Mouse (Mus musculus): ENCODE measurements around the gene Ubash3a.
"Not testable (repeated sequence)": the region's sequence is repeated elsewhere in the genome, so short reads cannot be mapped to it uniquely, and the experiment has no call there.

The Ubash3a gene

DNA sequence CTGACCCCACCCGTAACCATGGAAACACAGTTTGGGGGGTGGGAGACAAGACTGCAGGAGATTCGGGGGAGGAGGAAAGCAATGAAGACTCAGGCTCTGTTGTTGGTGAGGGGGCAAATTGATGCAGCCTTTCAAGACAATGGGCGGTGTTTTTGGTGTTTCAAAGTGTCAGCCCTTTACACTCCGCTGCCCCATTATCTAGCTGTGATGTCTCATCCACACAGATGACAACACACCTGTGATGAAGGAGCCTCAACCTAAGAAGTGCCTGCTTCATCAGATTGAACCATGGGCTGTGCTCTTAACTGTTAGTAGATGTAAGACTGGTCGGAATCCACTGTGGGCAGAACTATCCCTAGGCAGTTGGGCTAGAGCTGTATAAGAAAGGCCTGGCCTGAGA lies 56.1 kb downstream of the Ubash3a start:
- DNase-seq, result no peak

DNA sequence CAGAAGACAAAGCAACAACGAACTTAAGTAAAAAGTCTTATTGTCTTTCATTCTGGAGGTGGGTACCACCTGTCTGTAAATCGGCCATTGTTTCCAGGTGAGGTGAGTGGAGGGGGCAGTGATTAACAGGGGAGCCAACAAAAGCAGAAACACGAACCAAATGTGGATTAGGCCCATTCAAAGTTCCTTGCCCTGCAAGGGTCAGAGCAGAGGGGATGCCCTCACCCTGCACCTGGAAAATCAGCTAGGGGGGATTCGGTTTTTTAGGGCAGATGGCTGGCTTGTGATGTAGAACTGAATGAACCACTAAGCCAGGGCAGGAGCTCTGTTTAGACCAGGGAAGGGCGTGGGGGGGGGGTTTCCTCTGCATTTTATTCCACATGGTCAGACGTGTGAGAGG lies 56.7 kb downstream of the Ubash3a start:
- no peak for DNase-seq

DNA sequence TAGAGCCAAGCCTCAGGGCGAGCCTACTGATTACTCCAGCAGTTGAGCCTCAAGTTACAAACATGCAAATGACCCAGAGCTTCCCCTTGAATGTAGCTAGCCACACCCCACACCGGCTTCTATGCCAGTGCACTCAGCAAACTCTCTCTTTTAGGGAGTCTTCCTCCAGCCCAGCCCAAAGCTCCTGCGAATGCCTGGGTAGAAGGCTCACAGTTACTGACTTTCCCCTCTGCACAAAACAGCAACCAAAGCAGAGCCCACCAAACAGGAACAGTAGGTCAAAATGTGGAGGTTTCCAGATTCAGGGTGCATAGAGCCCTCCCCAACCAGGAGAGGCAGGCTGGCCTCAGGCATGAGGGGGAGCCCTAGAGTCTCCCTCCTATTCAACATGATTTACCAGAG lies 57.5 kb downstream of the Ubash3a start:
- DNase-seq, result no peak

DNA sequence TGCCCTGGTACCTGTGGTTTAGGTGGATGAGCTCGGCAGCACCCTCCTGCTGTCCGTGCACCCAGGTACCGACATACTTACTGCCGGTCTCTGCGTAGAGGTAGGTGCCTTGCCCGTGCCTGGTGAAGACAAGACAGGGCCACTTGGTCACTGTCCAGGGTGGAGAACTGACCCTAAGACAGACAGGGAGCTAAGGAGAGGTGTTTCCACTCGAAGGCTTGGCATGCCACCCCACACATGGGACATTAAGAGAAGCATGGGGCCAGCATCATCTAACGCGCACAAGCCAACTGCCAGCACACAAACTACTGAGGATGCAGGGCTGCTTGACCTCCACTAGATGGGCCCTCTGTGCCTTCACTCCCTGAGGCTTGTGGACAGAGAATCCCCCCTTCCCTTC lies 58.2 kb downstream of the Ubash3a start:
- DNase-seq, result no peak

DNA sequence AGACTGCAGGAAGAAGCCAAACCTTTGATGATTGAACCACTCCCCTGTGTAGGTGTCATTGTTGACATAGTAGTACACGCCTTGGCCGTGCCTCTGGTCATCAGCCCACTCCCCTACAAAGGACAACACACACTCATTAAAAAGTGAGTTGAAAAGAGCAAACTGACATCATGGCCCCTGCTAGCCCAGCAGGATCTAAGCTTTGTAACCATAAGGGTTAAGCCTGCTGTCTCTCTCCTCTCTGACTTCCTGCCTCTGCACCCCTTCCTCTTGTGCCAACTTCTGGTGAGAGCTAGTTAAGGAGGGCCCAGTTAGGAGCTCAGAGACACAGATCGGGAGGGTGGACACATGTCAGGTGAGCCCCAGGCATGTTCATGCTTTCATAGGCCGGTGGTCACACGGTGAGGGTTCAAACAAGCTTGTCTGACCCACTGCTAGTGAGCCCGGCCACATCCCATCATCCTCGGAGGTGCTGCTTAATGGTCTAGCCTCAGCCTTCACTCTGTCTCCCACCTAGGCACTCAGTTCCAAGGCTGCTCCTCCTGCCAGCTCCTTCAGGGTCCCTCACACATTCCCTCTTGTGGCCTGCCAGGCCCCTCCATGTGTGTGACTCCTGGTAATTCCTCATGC lies 58.8 kb downstream of the Ubash3a start:
- no peak for DNase-seq

DNA sequence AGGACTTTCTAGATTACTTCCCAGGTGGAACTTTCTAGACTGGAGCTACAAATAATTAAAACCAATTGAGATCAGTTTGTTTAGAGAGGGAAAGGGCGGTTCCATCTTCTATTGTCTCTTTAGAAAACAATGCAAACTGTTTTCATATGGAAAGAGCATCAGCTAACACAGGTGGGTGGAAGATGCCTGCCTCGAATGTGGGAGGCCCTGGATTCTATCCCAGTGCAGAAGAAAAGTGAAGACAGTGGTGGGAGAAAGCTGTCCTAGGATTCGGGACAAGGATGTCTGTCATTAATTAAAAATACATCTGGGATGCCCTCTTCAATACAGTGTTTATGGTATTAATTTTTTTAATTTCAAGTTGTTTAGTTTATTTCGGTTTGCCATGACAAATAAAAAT lies 59.5 kb downstream of the Ubash3a start:
- DNase-seq, result no peak

DNA sequence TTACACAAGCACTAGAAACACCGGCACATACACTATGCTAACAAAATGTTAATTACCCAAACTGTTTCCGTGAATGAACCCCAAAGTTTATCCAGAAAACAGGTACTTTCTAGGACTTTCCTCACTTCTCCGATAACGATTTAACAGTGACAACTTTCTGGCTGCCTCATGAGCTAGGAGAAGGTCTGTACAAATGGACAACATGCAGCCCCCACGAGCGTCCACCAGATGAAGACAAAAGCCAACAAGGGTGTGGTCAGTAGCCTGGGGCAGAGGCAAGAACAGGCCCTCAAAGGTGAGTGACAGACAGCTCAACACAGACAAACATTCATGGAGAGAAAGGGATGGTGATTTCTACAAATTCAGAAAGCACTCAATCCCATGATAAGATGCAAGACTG lies 59.9 kb downstream of the Ubash3a start:
- no peak for DNase-seq

DNA sequence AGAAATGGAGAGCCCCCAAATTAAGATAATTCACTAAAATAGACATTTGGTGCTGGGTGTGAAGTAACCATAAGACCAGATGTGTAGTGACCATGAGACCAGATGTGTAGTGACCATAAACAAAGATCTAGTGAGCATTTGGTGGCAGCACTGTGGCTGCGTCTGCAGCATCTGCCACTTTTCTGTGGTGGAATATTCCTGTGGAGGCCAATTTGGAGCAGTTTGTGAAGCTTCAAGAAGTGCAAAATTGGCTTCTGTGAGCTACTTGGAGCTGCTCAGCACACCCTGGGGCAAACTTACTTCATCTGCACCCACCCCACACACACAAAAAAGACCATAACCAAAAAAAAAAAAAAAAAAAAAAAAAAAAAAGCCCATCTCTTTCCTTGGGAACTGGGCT lies 60.3 kb downstream of the Ubash3a start:
- no peak for DNase-seq

DNA sequence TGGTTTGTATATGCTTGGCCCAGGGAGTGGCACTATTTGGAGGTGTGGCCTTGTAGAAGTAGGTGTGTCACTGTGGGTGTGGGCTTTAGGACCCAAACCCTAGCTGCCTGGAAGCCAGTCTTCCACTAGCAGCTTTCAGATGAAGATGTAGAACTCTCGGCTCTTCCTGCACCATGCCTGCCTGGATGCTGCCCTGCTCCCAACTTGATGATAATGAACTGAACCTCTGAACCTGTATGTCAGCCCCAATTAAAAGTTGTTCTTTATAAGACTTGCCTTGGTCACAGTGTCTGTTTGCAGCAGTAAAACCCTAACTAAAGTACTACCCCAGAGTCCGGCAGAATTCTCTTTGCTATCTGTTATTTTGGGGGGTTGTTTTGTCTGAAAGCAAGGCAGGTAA lies 62.1 kb downstream of the Ubash3a start:
- no peak for DNase-seq

DNA sequence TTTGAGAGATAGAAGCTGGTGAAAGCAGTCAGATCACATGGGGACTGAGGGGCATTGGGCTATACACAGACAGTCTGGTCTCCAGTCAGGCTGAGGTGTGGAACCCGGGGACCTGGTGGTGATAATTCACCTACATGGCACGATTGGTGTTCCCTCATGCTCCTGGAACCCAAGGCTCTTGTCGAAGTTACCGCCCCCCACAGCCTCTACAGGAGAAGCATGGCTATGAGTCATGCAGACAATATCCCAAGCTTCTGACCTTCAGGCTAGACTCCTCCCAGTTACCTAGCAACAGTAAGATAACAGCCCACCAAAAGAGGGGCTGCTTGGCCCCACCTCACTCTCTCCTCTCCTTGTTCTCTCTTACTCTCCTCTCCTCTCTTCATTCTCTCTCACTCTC lies 62.6 kb downstream of the Ubash3a start:
- no peak for DNase-seq

DNA sequence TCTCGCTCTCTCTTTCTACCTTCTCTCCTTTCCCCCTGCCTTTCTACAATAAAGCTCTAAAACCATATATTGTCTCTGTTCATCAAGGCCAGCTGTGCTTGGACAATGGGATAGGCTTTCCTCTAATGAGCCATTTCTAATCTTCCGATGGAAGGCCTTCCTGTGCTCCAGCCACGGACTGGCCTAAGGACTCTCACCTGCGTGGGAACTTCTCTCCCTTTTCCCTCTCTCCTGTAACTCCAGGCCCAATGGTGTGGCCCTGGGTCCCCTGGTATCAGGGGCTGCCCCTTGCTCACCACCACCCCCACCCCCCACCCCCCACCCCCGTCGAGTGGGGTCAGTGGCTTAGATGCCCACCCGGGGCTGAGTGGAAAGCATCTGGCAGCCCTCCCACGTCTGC lies 63.1 kb downstream of the Ubash3a start:
- DNase-seq, result not testable (repeated sequence)

DNA sequence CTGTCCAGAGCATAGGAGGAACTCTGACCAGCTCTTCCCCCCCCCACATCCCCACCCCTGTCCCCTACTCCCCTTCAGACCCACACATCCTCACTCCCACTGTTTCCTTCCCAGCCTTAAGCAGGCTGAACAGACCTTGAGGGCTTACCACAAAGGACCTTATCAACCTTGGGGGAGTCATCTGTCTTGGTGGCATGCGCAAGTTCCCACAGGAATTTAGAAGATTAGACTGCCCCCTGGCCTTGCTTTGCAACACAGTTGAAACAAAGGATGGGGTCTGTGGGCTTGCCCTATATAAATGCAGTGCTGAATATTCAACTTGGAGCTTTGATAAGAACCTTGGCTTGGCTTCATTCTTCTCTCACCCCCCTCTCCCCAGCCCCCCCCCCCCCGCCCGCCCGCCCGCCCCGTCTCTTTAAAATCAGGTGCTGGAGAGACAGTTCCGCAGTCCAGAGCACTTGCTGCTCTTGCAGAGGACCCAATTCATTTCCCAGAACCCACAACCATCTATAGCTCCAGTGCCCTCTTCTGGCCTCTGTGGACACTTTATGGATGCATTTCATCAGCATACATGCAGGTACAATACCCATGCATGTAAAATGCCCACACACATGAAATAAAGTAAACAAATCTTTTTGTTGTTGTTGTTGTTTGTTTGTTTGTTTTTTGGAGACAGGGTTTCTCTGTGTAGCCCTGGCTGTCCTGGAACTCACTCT lies 63.6 kb downstream of the Ubash3a start:
- no peak for DNase-seq

DNA sequence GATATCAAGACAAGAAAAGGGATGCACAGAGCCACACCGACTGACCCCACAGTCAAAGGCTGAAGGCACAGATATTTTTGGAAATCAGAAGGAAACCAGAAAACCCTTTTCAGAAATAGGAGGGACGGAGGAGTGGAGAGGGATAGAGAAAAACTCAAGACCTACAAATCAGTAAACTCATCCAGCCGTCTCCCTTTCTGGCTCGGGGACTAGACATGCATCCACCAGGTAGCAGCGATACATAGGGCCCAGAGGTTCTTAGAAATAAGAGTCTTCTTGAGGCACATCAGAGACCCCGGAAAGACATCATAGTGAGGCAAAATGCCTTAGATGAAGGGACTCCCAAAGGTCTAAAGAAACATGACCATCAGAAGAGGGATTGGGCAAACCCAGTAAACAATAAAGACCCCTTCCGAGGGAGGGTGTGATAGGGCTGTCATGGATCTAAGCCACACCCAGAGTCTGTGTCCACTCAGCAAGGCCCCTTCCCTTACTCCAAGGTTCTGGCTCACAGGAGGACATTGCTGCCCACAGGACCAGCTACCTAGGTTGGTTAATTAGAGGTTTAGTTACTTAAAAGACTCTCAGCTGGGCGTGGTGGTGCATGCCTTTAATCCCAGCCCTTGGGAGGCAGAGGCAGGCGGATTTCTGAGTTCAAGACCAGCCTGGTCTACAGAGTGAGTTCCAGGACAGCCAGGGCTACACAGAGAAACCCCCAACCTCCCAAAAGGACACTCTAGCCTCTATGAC lies 64.9 kb downstream of the Ubash3a start:
- DNase-seq, result no peak

DNA sequence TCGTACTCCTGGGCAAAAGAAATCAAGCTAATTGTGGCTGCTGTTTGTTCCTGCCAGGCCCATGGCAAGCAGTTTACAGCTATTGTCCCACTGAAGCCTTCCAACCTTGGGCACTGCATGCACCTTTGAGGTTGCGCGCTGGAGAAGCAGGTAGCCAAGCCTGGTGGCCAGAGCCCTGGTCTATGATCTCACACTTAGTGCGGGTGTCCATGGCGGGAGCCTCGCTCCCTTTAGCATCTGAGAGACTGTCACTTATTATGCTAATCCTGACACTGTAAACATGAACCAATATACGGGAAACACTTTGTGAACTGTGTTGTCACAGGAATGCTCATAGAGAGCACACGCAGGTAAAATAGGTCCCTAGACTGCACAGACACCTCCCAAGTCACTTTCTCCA lies 66.0 kb downstream of the Ubash3a start:
- peak; percentile 5 for DNase-seq

DNA sequence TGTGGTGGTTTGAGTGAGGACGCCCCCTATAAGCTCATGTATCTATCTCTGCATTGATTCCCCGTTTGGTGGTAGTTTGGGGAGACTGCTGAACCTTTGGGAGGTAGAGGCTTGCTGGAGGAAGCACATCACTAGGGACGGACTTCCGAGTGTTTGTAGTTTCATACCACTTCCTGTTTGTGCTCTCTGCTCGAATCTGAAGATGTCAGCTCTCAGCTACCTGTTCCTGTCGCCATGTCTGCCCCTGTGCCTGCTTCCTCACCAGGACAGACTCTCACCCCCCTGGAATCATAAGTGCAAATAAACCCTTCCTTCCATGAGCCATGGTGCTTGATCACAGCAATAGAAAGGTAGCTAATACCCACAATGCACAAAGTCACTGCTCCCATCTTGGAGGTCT lies 67.5 kb downstream of the Ubash3a start:
- DNase-seq, result peak; percentile 4

DNA sequence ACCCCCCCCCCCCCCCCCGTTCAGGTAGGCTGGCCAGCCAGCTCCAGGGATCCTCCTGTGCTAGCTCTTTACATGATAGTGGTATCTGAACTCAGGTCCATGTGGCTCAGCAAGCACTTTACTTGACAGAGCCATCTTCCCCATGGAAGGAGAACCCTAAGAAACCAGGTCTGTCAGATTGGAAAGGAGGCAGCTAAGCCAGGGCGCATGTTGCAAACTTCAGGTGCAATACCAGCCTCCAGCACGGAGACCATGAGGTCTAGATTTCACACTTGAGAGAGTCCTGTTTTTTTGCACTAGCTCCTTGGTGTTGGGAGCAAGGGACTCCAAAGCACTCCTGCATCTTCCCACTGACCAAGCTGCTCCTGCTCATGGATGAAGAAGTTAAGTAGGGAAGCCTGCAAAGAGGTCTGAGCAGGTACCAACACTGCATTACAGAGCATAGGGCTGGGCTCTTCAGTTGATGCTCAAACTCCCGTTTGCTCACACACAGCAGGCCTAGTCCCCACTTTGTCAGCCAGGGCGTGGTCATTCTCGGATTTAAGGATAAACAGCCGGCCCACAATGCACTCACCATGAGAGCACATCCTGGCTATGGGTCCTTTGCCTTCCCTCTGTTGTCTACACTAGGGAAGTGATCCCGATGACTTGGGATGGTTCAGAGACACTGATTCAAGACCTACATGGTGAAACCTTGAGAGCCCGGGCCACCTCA lies 68.7 kb downstream of the Ubash3a start:
- DNase-seq, result peak; percentile 47

DNA sequence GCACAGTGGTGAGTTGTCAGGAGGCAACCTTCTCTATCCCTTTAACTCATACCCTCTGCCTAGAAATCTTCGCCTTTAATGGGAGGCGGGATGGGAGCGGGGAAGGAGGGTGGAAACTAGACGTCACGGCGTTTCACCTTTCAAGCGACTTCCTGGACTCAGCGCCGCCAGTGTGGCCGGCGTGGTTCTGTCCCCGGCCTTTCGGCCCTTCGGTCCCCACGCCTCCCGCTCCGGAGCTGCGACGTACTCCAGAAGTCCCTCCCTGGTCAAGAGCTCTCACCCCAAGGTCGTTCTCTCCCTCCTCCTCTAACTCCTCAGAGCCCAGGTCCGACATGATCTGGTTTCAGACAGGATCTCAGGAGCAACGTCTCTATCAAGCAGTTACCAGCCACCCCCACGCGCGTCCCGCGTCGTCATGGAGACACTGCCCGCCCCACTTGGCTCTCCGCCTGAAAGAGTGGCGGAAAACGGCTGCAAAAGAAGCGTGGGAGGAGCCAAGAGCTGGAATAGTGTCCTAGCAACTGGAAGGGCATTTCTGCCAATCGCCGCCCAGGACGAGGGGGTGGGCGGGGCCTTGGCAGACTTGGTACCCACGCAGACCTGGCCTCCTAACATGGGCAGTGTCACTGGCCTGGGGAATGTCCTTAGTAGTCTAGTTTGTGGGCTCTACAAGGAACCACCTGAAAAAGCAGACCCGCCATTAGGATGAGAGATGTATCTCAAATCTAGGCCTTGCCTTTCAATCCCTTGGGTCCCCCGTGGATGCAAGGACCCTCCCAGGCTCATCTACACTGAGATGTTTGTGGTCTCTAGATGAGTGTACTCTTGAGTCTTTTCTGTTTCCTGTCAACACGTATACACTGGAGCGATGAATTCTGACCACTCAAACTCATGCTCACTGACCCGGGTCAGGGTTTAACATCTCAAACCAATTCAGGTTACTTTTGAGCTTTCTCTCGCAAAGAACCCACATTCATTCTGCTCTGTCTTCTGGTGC lies 69.5 kb downstream of the Ubash3a start, which contains the start of gene Rsph1:
TSS of gene Rsph1 (minus strand) at position 462 of the 997 bp plus-strand sequence.
- DNase-seq, result peak; percentile 100

DNA sequence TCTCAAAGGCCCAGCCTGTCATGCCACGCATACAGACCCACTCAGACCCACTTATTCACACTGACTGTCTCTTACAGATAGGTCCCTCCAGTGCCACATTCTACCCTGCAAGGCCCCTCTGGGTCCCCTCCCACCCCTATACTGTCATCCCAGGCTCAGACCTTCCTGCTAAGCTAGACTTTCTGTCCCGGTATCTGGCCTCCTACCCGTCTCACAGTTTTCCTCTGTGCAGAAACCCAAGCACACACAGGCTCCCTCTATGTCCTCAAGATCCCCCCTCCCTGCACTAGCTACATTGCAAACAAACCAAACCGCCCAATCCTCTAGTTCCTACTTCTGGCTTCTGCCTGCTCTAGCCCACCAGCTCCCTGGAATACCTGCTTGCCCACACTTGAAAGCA lies 70.3 kb downstream of the Ubash3a start:
- DNase-seq, result no peak

DNA sequence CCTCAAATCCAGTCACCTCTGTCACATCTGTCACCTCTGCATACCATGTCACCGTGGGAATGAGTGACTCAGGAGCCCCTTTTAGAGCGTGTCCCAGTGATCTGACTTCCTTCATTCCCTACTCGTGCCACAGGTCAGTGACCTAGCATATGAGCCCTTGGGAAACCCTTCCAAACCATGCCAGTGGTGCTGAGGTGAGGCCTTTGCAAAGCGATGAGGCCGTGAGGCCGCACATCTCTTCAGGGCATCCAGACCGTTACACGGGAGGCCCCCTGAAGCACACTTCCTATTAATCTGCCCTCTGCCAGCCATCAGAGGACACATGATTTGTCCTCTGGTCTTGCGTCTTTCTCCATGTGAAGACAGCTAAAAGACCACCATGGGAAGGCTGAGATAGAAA lies 71.9 kb downstream of the Ubash3a start:
- no peak for DNase-seq

DNA sequence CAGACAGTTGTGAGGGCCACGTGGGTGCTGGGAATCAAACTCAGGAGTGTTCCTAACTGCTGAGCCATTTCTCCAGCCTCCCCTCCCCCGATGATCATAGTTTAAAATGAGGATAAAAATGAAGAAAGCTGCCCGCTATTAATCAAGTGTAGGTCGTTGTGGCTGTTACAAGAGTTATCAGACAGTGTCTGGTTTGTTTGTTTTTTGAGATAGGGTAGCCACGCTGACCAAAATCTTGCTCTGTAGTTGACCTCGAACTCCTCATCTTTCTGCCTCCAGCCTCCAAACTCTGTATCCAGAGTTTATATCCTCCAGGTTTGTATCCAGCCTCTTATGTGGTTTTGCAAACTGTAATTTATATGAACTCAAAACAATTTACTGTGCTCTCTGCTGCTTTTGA lies 72.6 kb downstream of the Ubash3a start:
- DNase-seq, result no peak

DNA sequence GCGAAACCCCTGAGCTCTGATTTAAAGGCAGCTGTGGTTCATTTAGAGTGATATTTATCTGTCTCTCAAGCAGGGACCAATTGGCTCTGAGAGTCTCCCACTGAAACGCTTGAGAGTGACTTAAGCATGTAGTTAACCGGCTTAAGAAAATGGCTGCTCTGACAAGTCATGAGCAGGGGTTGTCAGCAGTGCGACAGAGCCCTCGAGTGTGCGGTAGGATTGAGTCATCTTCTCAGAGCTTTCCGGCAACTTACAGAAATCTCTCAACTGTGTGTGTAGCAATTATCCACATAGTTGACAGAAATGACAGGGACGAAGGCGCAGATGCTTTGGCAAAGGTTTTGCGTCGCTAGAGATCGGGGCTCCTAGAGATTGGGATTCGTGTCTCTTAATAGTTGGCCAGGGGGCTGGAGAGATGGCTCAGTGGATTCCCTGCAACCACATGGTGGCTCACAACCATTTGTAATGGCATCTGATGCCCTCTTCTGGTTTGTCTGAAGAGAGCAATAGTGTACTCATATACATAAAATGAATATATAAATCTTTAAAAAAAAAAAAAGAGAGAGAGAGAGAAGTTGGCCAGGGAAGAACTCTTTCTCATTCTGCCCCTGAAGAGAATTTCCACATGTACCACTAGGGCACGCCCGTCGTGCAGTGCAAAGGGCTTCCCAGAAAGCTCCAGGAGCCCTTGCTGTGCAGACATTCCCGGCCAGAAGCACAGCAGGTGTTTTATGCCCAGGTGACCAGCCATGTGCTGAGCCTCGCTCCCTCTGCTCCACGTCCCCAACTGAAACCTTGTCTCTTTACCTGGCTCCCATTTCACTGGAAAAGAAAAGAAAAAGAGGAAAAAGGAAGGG lies 74.4 kb downstream of the Ubash3a start:
- DNase-seq, result no peak
